Mouse (Mus musculus) kidney, adult 9 months (tissue): Measurements from ENCODE around the gene Clec4n.
A peak's percentile ranks its signal among the peaks of the same experiment; 100 is the strongest.
"Not testable (repeated sequence)": the region's sequence is repeated elsewhere in the genome, so short reads cannot be mapped to it uniquely, and the experiment has no call there.

Experiments used
- DNase-seq: peaks from one replicate; pipeline ENCODE4 v3.0.0; 2022

The Clec4n gene

DNA sequence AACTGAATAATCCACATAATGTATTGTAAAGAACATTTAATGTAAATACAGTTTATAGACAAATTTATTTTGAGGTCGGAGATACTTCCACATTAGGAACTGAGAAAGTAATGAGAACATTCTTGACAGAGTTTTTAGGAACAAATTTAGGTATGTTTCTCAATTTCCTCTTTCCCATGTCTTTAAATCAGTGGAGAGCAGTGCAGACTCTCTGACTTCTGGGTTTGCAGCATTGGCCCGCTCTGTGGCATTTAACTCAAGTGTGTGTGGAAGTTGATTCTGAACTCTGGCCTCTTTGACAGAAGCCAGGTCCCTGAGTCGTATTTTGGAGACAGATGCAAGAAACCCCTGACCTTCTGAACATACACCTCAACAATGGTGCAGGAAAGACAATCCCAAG is at the start of gene Clec4n:
Gene Clec4n (plus strand): TSS at position 200 of the 400 bp plus-strand sequence.
- no peak for DNase-seq

DNA sequence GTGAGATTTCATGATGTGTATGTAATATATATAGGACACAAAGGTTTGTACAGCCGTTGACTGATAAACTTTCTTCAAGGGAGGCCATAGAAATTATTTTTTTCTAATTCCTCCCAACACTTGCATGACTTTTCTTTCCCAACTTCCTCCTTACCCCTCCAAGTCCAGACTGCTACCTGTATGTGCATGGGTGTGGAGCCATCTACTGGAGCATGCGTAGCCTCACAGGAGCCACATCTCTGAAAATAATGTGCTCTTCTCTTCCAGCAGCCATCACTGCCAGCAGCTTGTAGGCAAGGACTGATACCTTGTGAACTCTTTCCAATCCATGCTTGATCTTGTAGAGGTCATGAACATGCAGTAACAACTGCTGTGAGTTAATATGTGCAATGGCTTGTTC is 44.8 kb upstream of the Clec4n start:
- DNase-seq: peak; percentile 14

DNA sequence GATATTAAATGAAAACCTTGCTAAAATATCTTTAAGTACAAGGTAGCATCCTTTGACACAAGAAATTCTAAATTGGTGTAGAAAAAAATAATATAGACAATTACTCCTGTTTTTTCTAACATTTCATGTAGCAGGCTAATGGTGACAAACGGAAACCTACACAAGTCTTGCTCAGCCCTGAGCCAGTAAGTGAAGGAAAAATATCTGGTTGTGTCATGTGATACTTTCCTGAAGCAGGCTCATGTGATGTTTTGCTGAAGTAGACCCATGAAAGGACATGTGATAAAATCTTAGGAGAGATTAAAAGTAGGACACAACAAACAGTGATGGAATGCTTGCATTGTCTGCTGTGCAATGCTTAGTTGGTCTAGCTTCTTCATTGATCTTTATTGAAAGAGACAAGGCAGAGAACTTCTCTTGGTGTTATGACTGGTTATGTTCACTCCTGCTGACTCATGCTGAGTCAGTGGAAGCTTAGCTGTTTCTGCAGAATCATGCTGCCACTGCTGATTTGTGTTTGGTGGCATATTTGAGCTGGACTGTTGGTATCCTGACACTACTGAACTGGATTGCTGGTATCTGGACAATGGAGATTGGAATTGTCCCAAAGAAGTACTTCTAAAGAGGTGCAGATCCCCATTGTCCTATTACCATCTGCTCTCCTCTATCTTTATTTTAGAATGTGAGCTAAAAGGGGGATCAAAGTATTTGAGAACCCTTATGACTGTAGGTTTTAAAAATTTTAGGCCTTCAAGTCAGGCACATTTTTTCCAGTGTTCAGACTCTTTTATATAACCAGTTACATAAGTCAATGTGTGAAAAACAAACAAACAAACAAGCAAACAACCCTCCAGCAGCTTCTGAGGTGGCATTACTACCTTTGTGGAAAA is 22.2 kb upstream of the Clec4n start:
- no peak for DNase-seq

DNA sequence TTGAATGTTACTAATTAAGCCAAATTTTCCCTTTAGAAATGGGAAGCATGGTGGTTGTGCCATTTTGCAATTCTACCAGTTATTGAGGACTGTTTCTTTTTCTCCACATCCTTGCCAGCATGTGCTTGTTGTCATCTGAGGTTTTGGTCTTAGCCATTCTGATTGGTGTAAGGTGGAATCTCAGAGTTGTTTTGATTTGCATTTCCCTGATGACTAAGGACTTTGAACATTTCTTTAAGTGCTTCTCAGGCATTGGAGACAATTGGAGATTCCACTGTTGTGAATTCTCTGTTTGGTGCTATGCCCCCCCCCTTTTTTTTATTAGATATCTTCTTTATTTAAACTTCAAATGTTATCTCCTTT is 21.6 kb upstream of the Clec4n start:
- DNase-seq: not testable (repeated sequence)

DNA sequence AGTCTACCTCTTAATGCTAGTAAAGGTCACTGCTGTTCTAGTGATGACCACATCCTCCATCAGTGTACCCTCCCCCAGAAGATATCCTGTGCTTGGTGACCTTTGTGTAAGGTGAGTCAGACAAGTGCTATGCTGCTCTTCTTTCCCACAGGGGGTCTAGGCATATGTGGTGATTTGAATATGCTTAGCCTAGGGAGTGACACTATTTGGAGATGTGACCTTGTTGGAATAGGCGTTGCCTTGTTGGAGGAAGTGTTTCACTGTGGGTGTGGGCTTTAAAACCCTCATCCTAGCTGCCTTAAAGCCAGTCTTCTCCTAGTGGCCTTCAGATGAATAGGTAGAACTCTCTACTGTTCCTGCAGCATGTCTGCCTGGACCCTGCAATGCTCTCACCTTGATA is 17.9 kb upstream of the Clec4n start:
- no peak for DNase-seq

DNA sequence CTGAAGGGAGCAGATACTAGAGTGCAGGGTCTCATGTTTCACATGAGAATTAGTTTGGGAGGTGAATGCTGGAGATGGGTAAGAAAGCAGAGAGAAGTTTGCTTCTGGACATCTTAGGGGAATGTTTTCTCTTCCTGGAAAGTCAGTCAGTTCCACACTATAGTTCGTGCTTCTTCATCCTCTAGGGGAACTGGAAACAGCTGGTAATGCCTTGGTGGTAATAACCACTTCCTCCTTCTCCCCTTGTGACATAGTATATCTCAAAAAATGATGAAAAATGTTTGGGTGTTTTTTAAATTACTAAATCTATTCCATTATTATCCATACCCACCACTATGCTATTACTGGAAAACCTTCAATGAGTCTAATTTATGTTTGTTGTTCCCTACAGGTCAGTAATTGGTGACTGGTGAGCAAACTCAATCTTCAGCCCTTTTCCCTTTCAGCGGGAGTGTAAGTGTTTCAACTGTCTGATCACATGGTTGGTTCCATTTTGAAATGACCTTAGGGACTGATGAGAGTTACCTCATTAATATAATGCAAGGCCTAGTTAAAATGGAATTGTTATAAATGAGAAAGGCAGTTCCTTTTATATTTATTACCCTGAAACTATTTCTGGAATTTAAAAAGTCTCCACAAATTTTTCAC is 2.0 kb upstream of the Clec4n start:
- DNase-seq: peak; percentile 3

DNA sequence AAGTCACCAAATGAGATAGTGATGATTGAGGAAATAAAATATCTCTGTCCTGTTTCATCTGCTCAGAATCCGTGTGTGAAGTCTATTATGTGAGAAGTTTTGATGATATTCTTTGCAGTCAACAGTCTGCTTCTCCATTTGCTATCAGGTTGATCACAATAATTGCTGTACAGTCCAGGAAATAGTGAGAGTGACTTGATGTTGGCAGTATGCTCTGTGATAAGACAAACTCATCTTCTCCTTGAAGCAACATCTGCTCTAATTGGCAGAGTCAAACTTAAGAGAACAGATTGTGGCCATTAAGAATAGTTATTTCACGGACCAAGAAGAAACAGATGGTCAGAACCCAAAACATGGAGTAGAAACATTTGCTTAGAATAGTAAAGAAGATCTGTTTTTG is 1.5 kb downstream of the Clec4n start:
- no peak for DNase-seq

DNA sequence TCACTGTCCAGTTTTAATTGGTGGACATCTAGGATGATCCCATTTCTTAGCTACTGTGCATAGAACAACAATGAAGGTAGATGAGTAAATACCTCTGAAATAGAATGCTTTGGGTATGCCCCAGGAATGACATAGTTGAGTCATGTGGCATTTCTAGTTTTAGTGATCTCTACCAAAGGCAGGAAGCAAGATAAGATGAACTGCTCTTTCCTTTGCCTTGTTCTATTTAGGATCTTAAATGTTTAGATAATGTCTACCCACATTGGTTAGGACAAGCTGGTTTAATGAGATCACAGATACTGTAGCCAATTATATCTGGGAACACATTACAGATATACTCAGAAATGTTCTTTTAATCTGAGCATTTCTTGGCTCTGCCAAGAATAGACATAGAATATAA is 7.9 kb downstream of the Clec4n start:
- DNase-seq: no peak

DNA sequence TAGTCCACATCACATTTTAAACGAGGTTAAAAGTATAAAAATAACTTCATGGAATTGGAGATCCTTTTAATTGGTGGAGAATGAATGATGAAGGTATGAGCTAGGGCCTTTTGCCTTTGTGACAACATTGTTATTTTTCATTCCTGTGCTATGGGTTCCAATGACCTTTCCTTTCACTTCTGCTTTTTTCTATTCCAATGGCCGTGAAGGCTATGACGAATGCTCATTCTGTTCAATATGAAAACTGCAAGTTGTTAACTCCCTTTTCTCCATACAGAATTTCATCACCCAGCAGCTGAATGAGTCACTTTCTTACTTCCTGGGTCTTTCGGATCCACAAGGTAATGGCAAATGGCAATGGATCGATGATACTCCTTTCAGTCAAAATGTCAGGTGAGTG is 14.6 kb downstream of the Clec4n start:
- no peak for DNase-seq

DNA sequence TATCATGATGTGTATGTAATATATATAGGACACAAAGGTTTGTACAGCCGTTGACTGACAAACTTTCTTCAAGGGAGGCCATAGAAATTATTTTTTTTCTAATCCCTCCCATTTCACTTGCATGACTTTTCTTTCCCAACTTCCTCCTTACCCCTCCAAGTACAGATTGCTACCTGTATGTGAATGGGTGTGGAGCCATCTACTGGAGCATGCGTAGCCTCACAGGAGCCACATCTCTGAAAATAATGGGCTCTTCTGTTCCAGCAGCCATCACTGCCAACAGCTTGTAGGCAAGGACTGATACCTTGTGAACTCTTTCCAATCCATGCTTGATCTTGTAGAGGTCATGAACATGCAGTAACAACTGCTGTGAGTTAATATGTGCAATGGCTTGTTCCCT is 19.2 kb downstream of the Clec4n start:
- DNase-seq: not testable (repeated sequence)

DNA sequence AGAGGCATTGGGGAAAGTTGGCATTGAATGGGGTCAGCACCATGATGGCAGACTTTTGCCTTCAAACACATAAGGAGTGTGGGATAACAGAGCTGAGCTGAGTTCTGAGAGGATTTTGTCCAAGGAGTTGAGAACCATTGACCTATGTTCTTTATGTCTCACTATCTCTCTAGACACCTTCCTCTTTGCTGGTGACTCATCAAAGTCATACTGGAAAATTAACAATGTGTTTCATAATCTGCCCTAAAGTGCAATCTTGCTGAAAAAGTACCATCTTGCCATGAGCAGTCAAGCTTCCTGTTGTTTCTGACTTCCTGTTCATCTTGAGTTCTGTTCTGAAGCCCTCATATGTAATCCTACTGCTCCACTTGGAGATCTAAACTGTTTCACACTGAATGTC is 23.1 kb downstream of the Clec4n start:
- DNase-seq: no peak

DNA sequence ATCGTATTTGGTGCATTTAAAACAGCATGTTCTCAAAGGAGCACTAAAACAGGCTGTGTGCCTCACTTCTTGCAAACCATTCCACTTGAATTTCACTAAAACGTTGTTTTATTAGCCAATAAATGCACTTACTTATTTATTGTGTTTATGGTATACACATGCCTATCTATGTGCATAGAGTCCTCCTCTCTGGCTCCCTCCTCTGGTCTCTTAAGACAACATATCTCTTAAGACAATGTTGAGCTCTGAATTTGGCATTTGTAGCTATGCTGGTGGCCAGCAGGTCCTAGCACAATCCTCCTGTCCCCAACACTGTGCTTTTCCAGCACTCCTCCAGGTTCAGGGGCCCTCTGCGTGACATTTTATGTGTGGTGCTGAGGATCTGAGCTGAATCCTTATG is 29.3 kb downstream of the Clec4n start:
- DNase-seq: no peak

DNA sequence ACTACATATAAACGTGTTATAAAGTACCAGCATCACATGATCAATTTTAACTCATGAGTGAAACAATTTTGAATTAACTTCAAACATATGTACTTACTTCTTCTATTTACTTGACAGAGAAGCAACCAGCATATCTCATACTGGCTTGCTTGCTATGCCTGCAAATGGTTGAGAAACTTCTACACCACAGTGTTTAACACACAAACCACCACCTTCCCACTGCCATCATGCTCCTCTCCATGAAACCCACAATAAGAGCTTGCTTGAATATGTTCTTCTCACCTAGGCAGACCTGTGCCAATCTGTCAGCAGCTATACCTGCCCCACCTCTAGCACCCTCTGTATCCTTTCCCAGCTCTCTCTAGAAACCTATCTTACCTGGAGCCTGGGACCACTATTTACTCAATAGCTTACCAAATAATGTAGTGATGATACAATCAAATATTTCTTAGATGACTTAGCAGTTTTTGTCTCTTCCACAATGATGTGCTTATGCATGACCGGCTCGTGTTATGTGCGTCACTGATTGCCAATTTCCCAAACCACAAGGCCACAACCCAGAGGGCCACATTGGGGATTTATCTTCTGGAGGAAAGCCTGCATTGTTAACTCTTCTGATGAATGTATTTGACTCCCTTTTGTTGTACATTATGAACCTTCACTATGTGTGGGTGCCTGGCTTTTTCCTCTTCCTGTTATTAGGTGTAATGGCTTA is 30.4 kb downstream of the Clec4n start:
- DNase-seq: no peak

DNA sequence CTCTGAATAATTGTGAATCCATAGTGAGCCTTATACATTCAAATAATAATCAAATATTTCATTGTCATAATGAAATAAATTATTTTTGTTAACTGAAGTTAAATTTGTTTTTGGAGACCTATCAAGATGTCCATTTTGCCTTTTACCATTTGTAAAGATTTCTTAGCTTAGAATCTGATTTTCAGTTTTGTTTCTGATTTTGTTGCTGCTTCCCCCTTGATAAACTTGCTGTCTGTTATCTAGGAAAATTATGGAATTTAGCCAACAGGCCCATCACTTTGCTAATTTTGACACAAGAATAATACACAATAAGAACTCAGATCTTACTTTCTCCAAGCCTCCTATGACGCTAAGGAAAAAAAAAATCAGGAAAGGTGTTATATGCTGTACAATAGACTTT is 31.2 kb downstream of the Clec4n start:
- no peak for DNase-seq

DNA sequence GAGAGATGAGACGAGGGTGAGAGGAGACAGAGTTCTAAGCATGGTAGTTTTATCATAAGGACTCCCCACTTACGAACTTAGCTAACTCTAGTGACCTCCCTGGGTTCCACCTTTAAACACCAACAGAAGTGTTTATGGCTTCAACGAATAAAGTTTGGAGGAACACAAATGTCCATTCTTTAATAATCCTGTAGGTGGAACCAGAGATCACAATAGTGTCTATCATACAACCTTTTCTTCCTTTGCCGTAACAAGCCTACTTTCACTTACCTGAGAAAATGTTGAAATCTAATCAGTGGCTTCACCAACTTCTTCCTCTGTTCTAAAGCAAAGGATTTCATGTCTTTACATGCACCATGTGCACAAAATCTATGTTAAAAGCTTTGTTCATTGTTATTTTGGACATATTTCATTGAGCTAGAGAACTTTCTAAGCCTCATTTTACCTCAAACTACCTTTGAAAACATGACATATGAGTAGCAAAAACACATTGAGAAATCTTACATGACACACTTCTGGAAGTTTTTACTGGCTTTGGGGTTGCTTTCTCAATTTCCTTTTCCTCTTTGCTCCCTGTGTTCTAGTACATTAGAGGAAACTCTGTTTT is 32.0 kb downstream of the Clec4n start, which contains the start of gene Clec4d:
Gene Clec4d (plus strand): TSS at position 557 of the 607 bp plus-strand sequence.
- DNase-seq: peak; percentile 5

DNA sequence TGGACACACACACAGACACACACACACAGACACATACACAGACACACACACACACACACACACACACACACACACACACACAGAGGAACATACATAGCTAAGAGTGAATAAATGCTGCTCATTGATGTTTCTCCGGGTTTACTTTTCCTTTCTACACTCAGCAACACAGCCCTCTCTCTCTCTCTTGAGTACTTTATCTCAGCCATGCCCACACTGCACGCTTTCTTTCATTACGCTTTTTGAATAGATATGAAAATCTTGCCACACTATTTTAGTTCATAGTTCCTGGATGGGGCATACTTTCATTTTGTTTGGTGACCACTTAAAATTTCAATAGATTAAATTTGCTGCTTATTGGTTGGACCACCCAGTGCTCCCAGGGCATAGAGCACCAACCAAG is 34.6 kb downstream of the Clec4n start:
- no peak for DNase-seq

DNA sequence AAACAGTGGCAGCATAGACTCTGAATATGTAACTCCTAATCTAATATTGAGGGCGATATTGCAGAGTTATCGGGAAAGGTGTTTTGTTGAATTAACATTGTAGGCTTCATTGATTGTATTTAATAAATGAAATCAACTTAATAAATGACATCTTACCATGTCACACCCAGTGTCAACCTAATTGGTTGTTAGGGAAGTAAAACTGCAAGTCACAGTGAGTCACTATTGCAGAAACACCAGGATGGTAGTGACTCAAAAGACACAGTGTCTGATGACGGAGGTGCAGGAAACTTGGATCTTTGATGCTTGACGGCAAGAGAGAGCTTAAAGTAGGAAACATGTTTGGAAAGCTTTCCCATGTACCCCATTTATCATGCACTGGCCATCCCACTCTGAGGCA is 36.2 kb downstream of the Clec4n start:
- no peak for DNase-seq

DNA sequence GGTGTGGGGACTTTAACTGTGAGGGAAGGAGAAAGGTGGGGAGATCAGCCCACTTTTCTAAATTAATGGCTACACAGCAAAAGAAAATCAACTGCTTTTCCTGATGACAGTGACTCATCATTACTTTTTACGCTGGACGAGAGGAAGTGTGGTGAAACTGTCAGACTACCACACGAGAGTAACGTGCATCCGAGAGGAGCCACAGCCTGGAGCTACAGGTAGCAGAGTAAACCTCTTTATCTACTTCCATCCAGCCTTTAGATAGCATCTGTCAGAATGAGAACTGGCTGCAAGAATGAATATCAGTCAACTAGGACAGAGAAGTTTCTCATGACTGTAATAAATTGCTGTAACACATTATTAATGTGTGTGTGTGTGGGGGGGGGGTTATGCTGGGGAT is 37.3 kb downstream of the Clec4n start:
- no peak for DNase-seq

DNA sequence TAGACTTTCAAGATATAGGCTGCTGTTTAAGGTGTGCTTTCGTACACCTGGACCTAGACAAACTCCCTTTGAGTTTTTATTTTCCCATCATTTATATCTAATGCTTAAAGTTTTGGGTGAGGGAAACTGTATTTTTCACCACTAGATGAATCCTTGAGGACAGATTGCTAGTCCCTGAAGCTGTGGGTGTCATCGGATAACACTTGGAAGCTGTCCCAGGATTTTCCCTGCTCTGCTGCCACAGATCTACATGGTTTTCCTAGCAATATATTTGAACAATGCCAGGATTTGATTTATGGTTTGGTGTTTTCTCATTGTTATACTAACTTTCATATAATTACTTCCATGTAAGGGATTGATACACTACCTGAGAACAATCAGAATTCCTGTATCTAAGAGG is 49.8 kb downstream of the Clec4n start:
- no peak for DNase-seq

DNA sequence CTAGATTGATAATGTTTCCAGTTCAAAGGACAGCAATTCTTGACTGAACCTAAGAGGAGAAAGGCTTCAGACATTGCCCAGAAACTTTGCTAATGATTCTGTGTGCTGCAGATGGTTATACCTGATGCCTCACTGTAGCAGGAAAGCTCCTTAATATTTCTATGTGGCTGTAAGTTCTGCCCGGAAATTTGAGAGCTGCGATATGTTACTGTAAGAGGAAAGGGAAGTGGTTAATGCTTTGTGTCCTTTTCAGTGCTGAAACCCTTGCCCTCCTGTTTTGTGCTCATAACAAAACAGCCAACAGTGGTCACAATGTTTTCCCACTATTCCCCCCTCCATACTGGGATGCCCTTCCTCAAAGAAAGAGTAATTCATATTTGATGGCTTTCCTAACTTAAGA is 56.7 kb downstream of the Clec4n start:
- DNase-seq: no peak

DNA sequence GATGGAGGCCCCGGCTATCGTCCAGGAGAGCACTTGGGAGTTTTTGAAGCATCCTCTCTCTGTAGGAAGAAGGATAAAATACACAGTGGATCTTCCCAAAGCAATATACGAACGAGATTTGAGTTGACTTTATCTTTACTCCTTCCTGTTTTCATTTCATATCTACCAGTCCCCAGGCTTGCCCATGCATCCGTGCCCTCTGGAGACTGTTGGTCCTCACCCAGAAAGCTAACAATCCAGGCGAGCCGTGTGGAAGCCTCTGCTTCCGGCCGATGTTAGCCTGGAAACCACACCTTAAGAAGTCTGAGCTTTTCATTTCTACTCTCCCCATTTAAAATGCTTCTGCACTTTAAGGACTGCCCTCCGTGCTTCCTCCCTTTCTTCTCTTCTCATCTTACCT is 59.3 kb downstream of the Clec4n start:
- no peak for DNase-seq

DNA sequence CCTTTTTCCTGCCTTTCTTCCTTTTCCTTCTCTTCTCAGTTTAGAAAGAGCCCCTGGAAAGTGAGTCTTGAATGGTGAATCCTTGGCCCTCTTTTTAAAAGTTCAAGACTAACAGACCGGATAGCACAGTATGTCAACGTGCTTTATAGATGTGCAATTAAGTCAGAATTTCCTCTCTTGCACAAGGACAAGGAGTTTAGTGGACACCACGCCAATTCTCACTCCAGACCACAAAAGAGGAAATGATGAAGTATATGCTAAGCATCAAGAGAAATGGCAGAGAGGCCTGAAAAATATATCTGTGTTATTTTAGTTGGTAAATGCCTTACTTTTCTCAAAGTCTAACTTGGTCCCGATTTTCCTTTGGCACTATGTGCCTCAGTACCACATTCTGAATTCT is 60.1 kb downstream of the Clec4n start, which contains the start of gene Clec4e:
Gene Clec4e (minus strand): TSS at position 118 of the 400 bp plus-strand sequence.
- DNase-seq: no peak

DNA sequence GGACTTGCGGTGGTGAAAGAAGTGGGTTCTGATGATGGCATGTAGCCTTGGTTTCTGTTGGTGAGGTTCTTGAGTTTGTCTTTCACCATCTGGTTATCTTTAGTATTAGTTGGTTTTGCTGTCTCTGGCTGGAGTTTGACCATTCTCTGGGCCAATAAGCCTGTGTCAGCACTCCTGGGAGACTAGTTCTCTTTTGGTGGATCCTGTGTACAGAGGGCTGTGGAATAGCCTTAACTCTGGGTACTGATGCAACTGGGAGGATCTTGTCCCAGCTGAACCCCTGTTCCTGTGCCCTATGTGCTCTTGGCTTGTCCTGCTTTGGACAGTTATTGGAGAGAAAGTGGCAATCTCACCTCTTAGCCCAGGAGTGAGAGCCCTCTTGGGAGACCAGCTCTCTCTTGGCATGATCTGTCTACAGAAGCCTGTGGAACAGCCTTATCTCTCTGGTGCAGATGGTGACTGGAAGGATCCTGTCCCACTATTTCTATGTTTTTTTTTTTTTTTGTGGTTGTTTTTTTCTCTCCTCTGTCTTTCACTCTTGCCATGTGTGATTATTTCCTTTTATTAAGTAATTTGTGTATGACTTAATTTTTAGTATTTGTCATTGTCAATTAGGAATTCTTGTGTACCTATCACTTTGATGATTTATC is 63.2 kb downstream of the Clec4n start:
- DNase-seq: no peak
